Mouse (Mus musculus) limb, embryonic 14.5 days (tissue): ENCODE results near the gene Gpr3. TPM values are rescaled to one million over a fixed set of nuclear protein-coding genes. Genes with fewer than 3 reads are reported as not detected.

Source experiments
- ATAC-seq: fragments of 200-750 bp; cut with Nextera tagmentation; 2 replicates; pipeline ENCODE4 v1.8.0; 2017; ENCODE audit warnings: low read depth, moderate number of reproducible peaks, moderate TSS enrichment; ENCODE audit not compliant: low FRiP score
- DNase-seq: peaks from one replicate; pipeline ENCODE4 v3.0.0-alpha.2; 2015; ENCODE audit warnings: low spot score
- H3K27ac ChIP-seq: fragments of 300-500 bp; sonication (generic); replicated peaks from 2 replicates; pipeline ENCODE4 v1.5.1; 2014; ENCODE audit warnings: low read depth, mild to moderate bottlenecking, low read length, moderate library complexity, mixed read lengths
- H3K27me3 ChIP-seq: fragments of 300-500 bp; sonication (generic); 2 replicates; pipeline ENCODE4 v1.6.1; 2014; ENCODE audit warnings: low read length, mixed read lengths; ENCODE audit not compliant: control insufficient read depth, insufficient read depth
- H3K36me3 ChIP-seq: fragments of 300-500 bp; sonication (generic); 2 replicates; pipeline ENCODE4 v1.6.1; 2014; ENCODE audit warnings: mild to moderate bottlenecking, low read length, moderate library complexity, mixed read lengths; ENCODE audit not compliant: control insufficient read depth, insufficient read depth
- H3K4me1 ChIP-seq: fragments of 300-500 bp; sonication (generic); 2 replicates; pipeline ENCODE4 v1.6.1; 2014; ENCODE audit warnings: antibody characterized with exemption, low read length, mixed read lengths; ENCODE audit not compliant: control insufficient read depth, insufficient read depth
- H3K4me2 ChIP-seq: fragments of 300-500 bp; sonication (generic); replicated peaks from 2 replicates; pipeline ENCODE4 v1.6.1; 2014; ENCODE audit warnings: low read depth, mild to moderate bottlenecking, low read length, moderate library complexity; ENCODE audit not compliant: severe bottlenecking
- H3K4me3 ChIP-seq: fragments of 300-500 bp; sonication (generic); replicated peaks from 2 replicates; pipeline ENCODE4 v1.5.1; 2014; ENCODE audit warnings: low read length
- H3K9ac ChIP-seq: fragments of 300-500 bp; sonication (generic); 2 replicates; pipeline ENCODE4 v1.6.1; 2014; ENCODE audit warnings: mild to moderate bottlenecking, low read depth, low read length, moderate library complexity; ENCODE audit not compliant: severe bottlenecking
- H3K9me3 ChIP-seq: fragments of 300-500 bp; sonication (generic); 2 replicates; pipeline ENCODE4 v1.6.1; 2016; ENCODE audit warnings: low read length; ENCODE audit not compliant: control insufficient read depth
- POLR2A ChIP-seq: fragments of 200-500 bp; IDR thresholded peaks from 2 replicates; pipeline ENCODE4 v1.8.0; 2012; ENCODE audit warnings: inconsistent platforms, mild to moderate bottlenecking, moderate library complexity, borderline replicate concordance; ENCODE audit not compliant: insufficient read depth, insufficient read length; ENCODE audit errors: extremely low read depth
- WGBS: fragments of 180-500 bp; shearing (Covaris S2); extraction: QIAGEN DNeasy Blood & Tissue Kit; methylation state at CpG from one replicate; pipeline ENCODE4 v1.1.7; 2014; 5-methylcytosine and 5-hydroxymethylcytosine counted together
- polyA plus RNA-seq, 2 experiments: library from polyadenylated mRNA; depleted of rRNA in 1 of 2; stranded (reverse) in 1 of 2; unstranded in 1 of 2; fragments of >200 nt; fragmentation: Nextera tagmentation in 1 of 2; extraction: Ambion mirVana in 1 of 2; gene quantifications; 2 replicates each; pipeline versions ENCODE4 v1.2.1 to v1.2.3; 2012 to 2014

Gpr3 gene
- polyA plus RNA-seq, 2 experiments, result 0.22 to 0.84 TPM

GRCm38 (mm10) chr4:133234771-133235170, 22.4 kb upstream of the Gpr3 start:
- 56% methylated on average over 5 of the region's 5 CpGs for WGBS
- Histone ChIP-seq H3K4me3 (no peak overlapping the region), H3K36me3 (no peaks in the 10 kb centered on the region), H3K4me1 (no peaks in the 10 kb centered on the region), H3K9me3 (no peaks in the 10 kb centered on the region), H3K9ac (no peak overlapping the region), H3K4me2 (no peak overlapping the region), H3K27me3 (no peaks in the 10 kb centered on the region), H3K27ac (no peak overlapping the region)
- TF ChIP-seq POLR2A, result no peak
- DNase-seq (no peak), ATAC-seq (no peak)

GRCm38 (mm10) chr4:133233285-133233976, 21.1 kb upstream of the Gpr3 start:
- Histone ChIP-seq H3K9me3 (no peaks in the 10 kb centered on the region), H3K27me3 (no peaks in the 10 kb centered on the region), H3K4me1 (no peaks in the 10 kb centered on the region), H3K4me2 (no peak overlapping the region), H3K9ac (no peak overlapping the region), H3K27ac (no peak overlapping the region), H3K36me3 (no peaks in the 10 kb centered on the region), H3K4me3 (no peak overlapping the region)
- TF ChIP-seq POLR2A, result no peak
- WGBS, result 35% methylated on average over 10 of the region's 10 CpGs
- ATAC-seq (no peak), DNase-seq (no peak)

GRCm38 (mm10) chr4:133229582-133229981, 17.2 kb upstream of the Gpr3 start:
- Histone ChIP-seq H3K4me1 (no peaks in the 10 kb centered on the region), H3K9ac (no peak overlapping the region), H3K4me2 (no peak overlapping the region), H3K4me3 (no peak overlapping the region), H3K36me3 (no peaks in the 10 kb centered on the region), H3K27me3 (no peaks in the 10 kb centered on the region), H3K27ac (peak overlapping the region; percentile 19; the same call in 1 of the 2 replicates), H3K9me3 (no peaks in the 10 kb centered on the region)
- DNase-seq (peak; percentile 42), ATAC-seq (no peak)
- 39% methylated on average over 8 of the region's 8 CpGs for WGBS
- no peak for TF ChIP-seq POLR2A

- TF ChIP-seq POLR2A, result no peak
- Histone ChIP-seq H3K4me2 (no peak overlapping the region), H3K4me3 (no peak overlapping the region), H3K4me1 (no peaks in the 10 kb centered on the region), H3K9me3 (no peaks in the 10 kb centered on the region), H3K27ac (no peak overlapping the region), H3K36me3 (no peaks in the 10 kb centered on the region), H3K27me3 (no peaks in the 10 kb centered on the region), H3K9ac (no peak overlapping the region)
- DNase-seq (no peak), ATAC-seq (no peak)
- WGBS, result 66% methylated on average over 8 of the region's 8 CpGs
These were observed 15.3 kb upstream of the Gpr3 start for GRCm38 (mm10) chr4:133227636-133228035.

GRCm38 (mm10) chr4:133226073-133226472, 13.7 kb upstream of the Gpr3 start:
- TF ChIP-seq POLR2A, result no peak
- DNase-seq (no peak), ATAC-seq (no peak)
- WGBS, result 63% methylated on average over 9 of the region's 10 CpGs
- H3K9me3 ChIP-seq, result no peaks in the 10 kb centered on the region
- no peak overlapping the region for H3K27ac ChIP-seq
- H3K4me1 ChIP-seq, result 0 out of 2 replicates have a peak, but pooled peaks cover 2% of the 10 kb centered on the region
- no peak overlapping the region for H3K4me2 ChIP-seq
- no peaks in the 10 kb centered on the region for H3K27me3 ChIP-seq
- no peak overlapping the region for H3K9ac ChIP-seq
- no peak overlapping the region for H3K4me3 ChIP-seq
- H3K36me3 ChIP-seq, result no peaks in the 10 kb centered on the region
